Mouse (Mus musculus) midbrain, embryonic 14.5 days (tissue): ENCODE measurements around the gene Alpi. TPM values are rescaled to one million over a fixed set of nuclear protein-coding genes. Genes with fewer than 3 reads are reported as not detected.

Experiments used
- ATAC-seq: fragments of 200-750 bp; cut with Nextera tagmentation; 2 replicates; pipeline ENCODE4 v1.8.0; 2017; ENCODE audit warnings: moderate number of reproducible peaks, moderate library complexity; ENCODE audit not compliant: low FRiP score, low TSS enrichment
- DNase-seq: peaks from one replicate; pipeline ENCODE4 v3.0.0-alpha.2; 2015
- H3K27ac ChIP-seq: fragments of 300-500 bp; sonication (generic); replicated peaks from 2 replicates; pipeline ENCODE4 v1.5.1; 2014; ENCODE audit warnings: mild to moderate bottlenecking, low read depth, low read length, moderate library complexity
- H3K27me3 ChIP-seq: fragments of 300-500 bp; sonication (generic); 2 replicates; pipeline ENCODE4 v1.6.1; 2014; ENCODE audit warnings: low read length, control low read depth, mixed read lengths; ENCODE audit not compliant: control insufficient read depth, insufficient read depth
- H3K36me3 ChIP-seq: fragments of 300-500 bp; sonication (generic); 2 replicates; pipeline ENCODE4 v1.6.1; 2014; ENCODE audit warnings: low read length, control low read depth; ENCODE audit not compliant: control insufficient read depth, insufficient read depth
- H3K4me1 ChIP-seq: fragments of 300-500 bp; sonication (generic); 2 replicates; pipeline ENCODE4 v1.6.1; 2014; ENCODE audit warnings: mild to moderate bottlenecking, antibody characterized with exemption, low read length, control low read depth; ENCODE audit not compliant: control insufficient read depth, insufficient read depth
- H3K4me2 ChIP-seq: fragments of 300-500 bp; sonication (generic); 2 replicates; pipeline ENCODE4 v1.6.1; 2014; ENCODE audit warnings: mild to moderate bottlenecking, low read length, moderate library complexity
- H3K4me3 ChIP-seq: fragments of 300-500 bp; sonication (generic); replicated peaks from 2 replicates; pipeline ENCODE4 v1.5.1; 2014; ENCODE audit warnings: low read depth, low read length
- H3K9ac ChIP-seq: fragments of 300-500 bp; sonication (generic); replicated peaks from 2 replicates; pipeline ENCODE4 v1.6.1; 2014; ENCODE audit warnings: mild to moderate bottlenecking, low read length, moderate library complexity
- H3K9me3 ChIP-seq: fragments of 300-500 bp; sonication (generic); 2 replicates; pipeline ENCODE4 v1.6.1; 2016; ENCODE audit warnings: low read length, control low read depth, mixed read lengths; ENCODE audit not compliant: control insufficient read depth
- WGBS: fragments of 180-500 bp; shearing (Covaris S2); extraction: QIAGEN DNeasy Blood & Tissue Kit; methylation state at CpG from one replicate; pipeline ENCODE4 v1.1.7; 2014; 5-methylcytosine and 5-hydroxymethylcytosine counted together
- polyA plus RNA-seq: library from polyadenylated mRNA; unstranded; fragments of >200 nt; fragmentation: Nextera tagmentation; extraction: Ambion mirVana; gene quantifications from 2 replicates; pipeline ENCODE4 v1.2.1, GENCODE M21; 2014

Alpi gene
- polyA plus RNA-seq, 1 experiment from 2014 or later, result not detected

DNA sequence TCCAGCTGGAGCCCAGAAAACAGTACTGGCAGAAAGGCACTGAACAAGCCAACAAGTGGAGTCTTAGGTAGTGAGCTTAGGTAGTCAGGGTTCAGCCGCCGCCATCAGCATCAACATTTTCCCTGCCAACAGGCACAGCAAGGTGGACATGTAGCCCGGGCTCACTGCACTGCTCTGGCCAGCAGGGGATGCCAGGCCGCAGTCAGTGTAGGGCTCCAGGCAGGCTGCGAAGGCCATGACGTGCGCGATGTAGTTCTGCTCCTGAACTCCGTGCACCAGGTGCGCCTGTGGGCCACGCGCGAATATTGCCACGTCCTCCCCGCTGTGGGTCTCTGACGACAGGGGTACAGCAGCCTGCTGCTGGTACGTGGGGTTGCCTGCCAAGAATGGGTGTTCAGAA is 14.4 kb downstream of the Alpi start:
- Histone ChIP-seq H3K9ac (no peak overlapping the region), H3K9me3 (no peaks in the 10 kb centered on the region), H3K27ac (no peak overlapping the region), H3K27me3 (no peaks in the 10 kb centered on the region), H3K4me2 (no peak overlapping the region), H3K4me3 (no peak overlapping the region), H3K36me3 (no peaks in the 10 kb centered on the region), H3K4me1 (no peaks in the 10 kb centered on the region)
- 75% methylated on average over 17 of the region's 17 CpGs for WGBS
- DNase-seq (no peak), ATAC-seq (no peak)

DNA sequence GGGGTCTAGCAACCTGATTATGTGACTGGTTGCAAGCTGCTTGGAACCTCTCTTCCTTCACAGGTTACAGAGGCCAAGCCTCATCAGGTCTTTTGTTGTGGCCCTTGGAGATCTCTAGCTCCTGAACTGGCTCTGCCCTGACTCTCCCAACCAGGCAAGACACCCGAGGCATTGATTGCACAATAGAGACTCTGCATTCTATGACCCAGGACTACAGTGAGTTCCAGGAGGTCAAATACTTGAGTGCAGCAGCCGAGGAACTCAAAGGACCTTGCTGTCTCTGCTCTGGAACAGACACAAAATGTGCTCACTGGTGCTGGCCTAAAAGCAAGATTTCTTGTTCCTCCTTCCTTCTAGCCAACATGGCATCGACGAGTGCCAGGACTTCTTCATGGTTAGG is 15.2 kb downstream of the Alpi start:
- ATAC-seq, result no peak
- H3K36me3 ChIP-seq, result no peaks in the 10 kb centered on the region

DNA sequence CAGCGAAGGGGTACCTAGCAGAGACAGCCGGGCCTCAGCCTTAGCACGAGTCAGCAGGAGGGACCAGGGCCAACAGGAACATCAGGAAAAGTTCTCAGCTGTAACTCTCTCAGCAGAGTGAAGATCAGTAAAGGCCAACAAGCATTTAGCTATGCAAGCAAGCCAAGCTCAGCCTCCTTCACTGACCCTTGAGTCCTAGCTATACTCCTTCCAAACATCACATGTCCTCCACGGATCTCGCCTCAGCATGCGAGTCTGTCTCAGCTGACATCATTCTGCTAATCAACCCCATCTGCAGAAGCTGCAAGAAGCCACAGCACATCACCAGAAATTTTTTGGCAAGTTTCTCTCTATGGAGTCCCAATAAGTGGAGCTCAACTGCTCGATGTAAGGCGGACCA is 27.6 kb downstream of the Alpi start:
- no peak overlapping the region for H3K4me2 ChIP-seq
- no peaks in the 10 kb centered on the region for H3K4me1 ChIP-seq
- WGBS, result 87% methylated on average over 8 of the region's 8 CpGs
- no peak overlapping the region for H3K27ac ChIP-seq
- no peak overlapping the region for H3K9ac ChIP-seq
- no peaks in the 10 kb centered on the region for H3K27me3 ChIP-seq
- DNase-seq (no peak), ATAC-seq (no peak)
- H3K36me3 ChIP-seq, result no peaks in the 10 kb centered on the region
- no peaks in the 10 kb centered on the region for H3K9me3 ChIP-seq
- no peak overlapping the region for H3K4me3 ChIP-seq

More for the DNA sequence above, 15.2 kb downstream of the Alpi start:
- Histone ChIP-seq H3K4me2 (no peak overlapping the region), H3K4me3 (no peak overlapping the region), H3K4me1 (no peaks in the 10 kb centered on the region), H3K9ac (no peak overlapping the region), H3K9me3 (no peaks in the 10 kb centered on the region), H3K27me3 (no peaks in the 10 kb centered on the region), H3K27ac (no peak overlapping the region)
- DNase-seq, result no peak
- 81% methylated on average over 4 of the region's 4 CpGs for WGBS

DNA sequence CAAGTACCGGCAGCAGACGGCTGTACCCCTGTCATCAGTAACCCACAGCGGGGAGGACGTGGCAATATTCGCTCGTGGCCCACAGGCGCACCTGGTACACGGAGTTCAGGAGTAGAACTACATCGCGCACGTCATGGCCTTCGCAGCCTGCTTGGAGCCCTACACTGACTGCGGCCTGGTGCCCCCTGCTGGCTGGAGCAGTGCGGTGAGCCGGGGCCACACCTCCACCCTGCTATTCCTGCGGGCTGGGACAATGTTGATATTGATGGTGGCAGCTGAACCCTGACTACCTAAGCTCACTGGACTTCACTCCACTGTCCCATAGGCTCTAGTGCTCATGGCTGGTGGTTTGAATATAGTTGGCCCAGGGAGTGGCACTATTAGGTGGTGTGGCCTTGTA is 30.7 kb downstream of the Alpi start:
- ATAC-seq (no peak), DNase-seq (no peak)
- Histone ChIP-seq H3K9ac (no peak overlapping the region), H3K4me3 (no peak overlapping the region), H3K27me3 (no peaks in the 10 kb centered on the region), H3K36me3 (no peaks in the 10 kb centered on the region), H3K9me3 (no peaks in the 10 kb centered on the region), H3K4me2 (no peak overlapping the region), H3K27ac (no peak overlapping the region), H3K4me1 (no peaks in the 10 kb centered on the region)
- 50% methylated on average over 16 of the region's 16 CpGs for WGBS

DNA sequence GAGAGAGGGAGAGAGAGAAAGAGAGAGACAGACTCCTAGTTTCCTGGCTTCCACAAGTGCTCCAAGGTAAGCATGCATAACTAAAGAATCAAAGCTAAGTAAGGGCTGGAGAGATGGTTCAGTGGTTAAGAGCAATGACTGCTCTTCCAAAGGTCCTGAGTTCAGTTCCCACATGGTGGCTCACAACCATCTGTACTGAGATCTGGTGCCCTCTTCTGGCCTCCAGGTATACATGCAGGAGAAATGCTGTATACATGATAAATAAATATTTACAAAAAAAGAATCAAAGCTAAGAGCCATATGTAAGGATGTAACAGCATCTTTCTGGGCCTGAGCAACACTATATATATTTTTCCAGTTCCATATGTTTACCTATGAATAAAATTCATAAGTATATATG is 40.5 kb downstream of the Alpi start:
- H3K9me3 ChIP-seq, result no peaks in the 10 kb centered on the region
- no peak overlapping the region for H3K4me2 ChIP-seq
- DNase-seq (no peak), ATAC-seq (no peak)
- no peaks in the 10 kb centered on the region for H3K36me3 ChIP-seq
- H3K27me3 ChIP-seq, result no peaks in the 10 kb centered on the region
- no peaks in the 10 kb centered on the region for H3K4me1 ChIP-seq
- no peak overlapping the region for H3K4me3 ChIP-seq
- no peak overlapping the region for H3K9ac ChIP-seq
- no peak overlapping the region for H3K27ac ChIP-seq

DNA sequence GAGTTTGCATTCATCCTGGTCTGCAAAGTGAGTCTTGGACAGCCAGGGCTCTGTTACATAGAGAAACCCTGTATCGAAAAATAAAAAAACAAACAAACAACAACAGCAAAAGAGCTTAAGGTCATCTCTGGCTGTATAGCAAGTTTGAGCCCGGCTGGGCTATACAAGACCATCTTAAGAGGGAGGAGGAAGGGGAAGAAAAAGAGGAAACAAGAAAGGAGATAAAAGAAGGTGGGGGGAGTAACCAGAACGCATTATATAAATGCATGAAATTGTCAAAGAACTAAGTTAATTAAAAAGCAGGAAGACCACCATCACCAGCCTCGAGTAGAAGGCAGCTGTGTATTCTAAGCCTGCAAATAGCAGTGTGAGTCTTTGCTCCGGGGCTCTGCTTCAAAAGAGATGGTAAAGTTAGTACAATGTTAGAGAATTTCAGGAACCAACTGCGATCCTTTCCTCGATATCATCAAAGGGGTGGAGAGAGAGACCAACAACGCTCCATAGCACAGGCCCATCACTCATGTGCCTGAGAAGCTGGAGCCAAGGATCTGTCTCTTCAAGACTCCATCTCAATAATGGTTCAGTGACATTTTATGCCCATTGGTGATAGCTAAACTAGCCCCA is 42.3 kb downstream of the Alpi start:
- DNase-seq (no peak), ATAC-seq (no peak)
- no peaks in the 10 kb centered on the region for H3K27me3 ChIP-seq
- H3K9me3 ChIP-seq, result no peaks in the 10 kb centered on the region
- no peak overlapping the region for H3K4me2 ChIP-seq
- no peak overlapping the region for H3K9ac ChIP-seq
- WGBS, result 79% methylated on average over 8 of the region's 8 CpGs
- H3K27ac ChIP-seq, result no peak overlapping the region
- no peak overlapping the region for H3K4me3 ChIP-seq
- no peaks in the 10 kb centered on the region for H3K36me3 ChIP-seq
- H3K4me1 ChIP-seq, result no peaks in the 10 kb centered on the region

DNA sequence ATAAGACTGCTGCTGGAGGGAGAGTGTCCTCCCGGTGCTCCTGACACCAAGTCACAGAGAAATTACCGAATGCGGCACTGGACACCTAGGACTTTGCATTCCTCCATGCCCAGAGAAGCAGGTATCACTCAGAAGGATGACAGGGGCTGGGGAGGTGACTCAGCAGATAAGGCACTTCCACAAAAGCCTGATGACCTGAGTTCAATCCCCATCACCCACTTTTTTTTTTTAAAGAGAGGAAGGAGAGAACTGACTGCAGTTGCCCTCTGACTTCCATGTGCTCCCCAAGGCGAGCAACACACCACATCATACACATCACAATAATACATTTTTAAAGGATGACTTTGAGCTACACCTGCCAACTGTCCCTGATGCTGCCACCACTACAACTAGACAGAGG is 44.3 kb downstream of the Alpi start:
- H3K4me1 ChIP-seq, result no peaks in the 10 kb centered on the region
- 72% methylated on average over 4 of the region's 4 CpGs for WGBS
- no peak overlapping the region for H3K4me2 ChIP-seq
- no peak overlapping the region for H3K4me3 ChIP-seq
- H3K9me3 ChIP-seq, result no peaks in the 10 kb centered on the region
- H3K36me3 ChIP-seq, result no peaks in the 10 kb centered on the region
- no peak overlapping the region for H3K9ac ChIP-seq
- DNase-seq (no peak), ATAC-seq (no peak)
- H3K27me3 ChIP-seq, result no peaks in the 10 kb centered on the region
- H3K27ac ChIP-seq, result no peak overlapping the region

DNA sequence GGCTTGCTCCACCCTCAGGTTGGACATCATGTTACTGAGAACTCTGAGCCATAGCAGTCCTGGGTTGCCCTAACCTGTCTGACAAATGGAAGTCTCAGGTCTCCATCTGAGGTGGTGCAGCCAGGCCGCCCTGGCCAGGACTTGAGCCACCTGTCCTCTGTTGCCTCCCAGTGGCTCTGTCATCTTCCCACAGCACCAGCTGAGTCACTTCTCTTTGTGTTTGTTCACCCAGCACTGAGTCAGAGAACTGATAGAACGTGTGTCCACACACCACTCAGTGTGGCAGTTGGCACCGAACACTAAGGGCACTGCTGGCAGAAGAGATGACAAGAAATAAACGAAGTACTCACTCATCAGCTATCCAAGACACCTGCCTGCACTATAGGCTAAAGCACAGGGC is 50.0 kb downstream of the Alpi start:
- Histone ChIP-seq H3K27me3 (no peaks in the 10 kb centered on the region), H3K27ac (no peak overlapping the region), H3K4me1 (no peaks in the 10 kb centered on the region), H3K4me2 (no peak overlapping the region), H3K36me3 (peaks cover 18% of the 10 kb centered on the region), H3K9me3 (no peaks in the 10 kb centered on the region), H3K9ac (no peak overlapping the region), H3K4me3 (no peak overlapping the region)
- DNase-seq, result no peak
- WGBS, result 81% methylated on average over 4 of the region's 4 CpGs
- ATAC-seq, result no peak

DNA sequence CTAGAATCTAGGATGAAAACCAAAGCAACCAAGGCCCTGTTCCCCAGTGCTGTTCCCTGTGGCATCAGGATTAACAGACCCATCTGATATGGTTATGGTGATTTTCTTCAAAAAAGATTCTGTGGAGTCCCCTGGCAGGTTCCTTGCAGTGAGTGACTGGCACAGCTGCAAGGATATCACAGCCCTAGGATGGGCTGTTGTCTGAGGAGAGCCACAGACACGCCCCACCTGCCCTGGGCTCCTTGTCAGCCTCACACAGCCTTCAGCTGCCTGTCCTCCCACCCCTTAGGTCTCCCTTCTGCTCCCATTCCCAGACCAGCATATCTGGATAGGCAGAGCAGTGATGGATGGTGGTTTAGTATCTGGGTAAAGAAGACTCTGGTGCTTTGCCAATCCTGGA is 50.7 kb downstream of the Alpi start:
- no peak for ATAC-seq
- WGBS, result 77% methylated on average over 1 of the region's 1 CpGs
- H3K4me2 ChIP-seq, result no peak overlapping the region
- DNase-seq, result no peak
- peaks cover 18% of the 10 kb centered on the region for H3K36me3 ChIP-seq
- H3K9me3 ChIP-seq, result no peaks in the 10 kb centered on the region
- H3K4me1 ChIP-seq, result no peaks in the 10 kb centered on the region
- H3K4me3 ChIP-seq, result no peak overlapping the region
- H3K27me3 ChIP-seq, result no peaks in the 10 kb centered on the region
- H3K9ac ChIP-seq, result no peak overlapping the region
- peak overlapping the region; percentile 32; the same call in 1 of the 2 replicates for H3K27ac ChIP-seq
